Mouse (Mus musculus): ENCODE results near the gene Armc9. TPM values are rescaled to one million over a fixed set of nuclear protein-coding genes. Genes with fewer than 3 reads are reported as not detected.
A peak's percentile ranks its signal among the peaks of the same experiment; 100 is the strongest.

Gene Armc9
- polyA plus RNA-seq (2015; fragmentation: Nextera tagmentation; extraction: Ambion mirVana), result 30.2 and 33.6 TPM in 2 replicates

- Histone ChIP-seq H3K4me3 (peak within 1 kb of the TSS; percentile 75), H3K9me3 (replicated peaks) (no peaks in the 10 kb centered on the region), H3K27me3 (no peaks in the 10 kb centered on the region), H3K4me2 (peak within 1 kb of the TSS; percentile 78), H3K9ac (peak within 1 kb of the TSS; percentile 86), H3K4me1 (peaks cover 15% of the 10 kb centered on the region), H3K36me3 (ENCODE audit: poor library complexity, severe bottlenecking) (no peaks in the 10 kb centered on the region), H3K27ac (peak within 1 kb of the TSS; percentile 63)
- WGBS, result 4% methylated on average over 40 of the region's 40 CpGs
- ATAC-seq, result peak; percentile 100
Observed at GRCm38 (mm10) chr1:86154133-86154823, at the start of gene Armc9. Gene Armc9, plus strand, starts transcription at chr1:86154780.

DNA sequence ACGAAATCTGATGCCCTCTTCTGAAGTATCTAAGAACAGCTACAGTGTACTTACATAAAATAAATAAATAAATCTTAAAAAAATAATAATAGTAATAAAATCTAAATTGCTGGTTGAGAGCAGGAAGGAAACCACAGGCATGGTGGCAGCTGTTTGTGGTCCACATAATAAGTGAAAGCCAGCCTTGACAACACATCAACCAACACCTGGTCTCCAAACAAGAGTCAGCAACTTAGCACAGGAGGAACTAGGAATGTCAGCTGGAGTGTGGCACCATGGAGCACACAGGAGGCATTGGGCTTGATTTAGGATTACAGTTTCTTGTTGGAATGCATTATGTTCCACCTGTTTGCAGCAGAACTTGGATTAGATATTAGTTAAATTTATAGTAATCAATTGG, 49.5 kb upstream of the Armc9 start:
- no peak for ATAC-seq
- H3K4me3 ChIP-seq, result no peak overlapping the region
- no peak overlapping the region for H3K4me2 ChIP-seq
- H3K27ac ChIP-seq, result no peak overlapping the region
- H3K36me3 ChIP-seq (ENCODE audit: poor library complexity, severe bottlenecking), result peaks cover 15% of the 10 kb centered on the region
- no peaks in the 10 kb centered on the region for H3K4me1 ChIP-seq
- no peak overlapping the region for H3K9ac ChIP-seq
- no peaks in the 10 kb centered on the region for H3K9me3 ChIP-seq (replicated peaks)
- no peaks in the 10 kb centered on the region for H3K27me3 ChIP-seq
- 93% methylated on average over 1 of the region's 1 CpGs for WGBS

- Histone ChIP-seq H3K27me3 (no peaks in the 10 kb centered on the region), H3K27ac (no peak within 1 kb of the TSS), H3K4me3 (no peak within 1 kb of the TSS), H3K9me3 (replicated peaks) (no peaks in the 10 kb centered on the region), H3K36me3 (ENCODE audit: poor library complexity, severe bottlenecking) (peaks cover 4% of the 10 kb centered on the region), H3K9ac (no peak within 1 kb of the TSS), H3K4me1 (peaks cover 5% of the 10 kb centered on the region; the same call in 1 of the 2 replicates), H3K4me2 (no peak within 1 kb of the TSS)
- WGBS, result 43% methylated on average over 6 of the region's 6 CpGs
- ATAC-seq, result no peak
Observed at GRCm38 (mm10) chr1:86111779-86112178, 42.8 kb upstream of the Armc9 start, which contains the start of gene Htr2b. Gene Htr2b, minus strand, starts transcription at chr1:86111970.

- Histone ChIP-seq H3K27me3 (no peaks in the 10 kb centered on the region), H3K4me2 (no peak overlapping the region), H3K4me1 (peaks cover 5% of the 10 kb centered on the region; the same call in 1 of the 2 replicates), H3K36me3 (ENCODE audit: poor library complexity, severe bottlenecking) (peaks cover 24% of the 10 kb centered on the region), H3K4me3 (no peak overlapping the region), H3K27ac (no peak overlapping the region), H3K9me3 (replicated peaks) (no peaks in the 10 kb centered on the region), H3K9ac (no peak overlapping the region)
- ATAC-seq, result no peak
- 96% methylated on average over 3 of the region's 3 CpGs for WGBS
Observed at GRCm38 (mm10) chr1:86114141-86114540, 40.4 kb upstream of the Armc9 start.

DNA sequence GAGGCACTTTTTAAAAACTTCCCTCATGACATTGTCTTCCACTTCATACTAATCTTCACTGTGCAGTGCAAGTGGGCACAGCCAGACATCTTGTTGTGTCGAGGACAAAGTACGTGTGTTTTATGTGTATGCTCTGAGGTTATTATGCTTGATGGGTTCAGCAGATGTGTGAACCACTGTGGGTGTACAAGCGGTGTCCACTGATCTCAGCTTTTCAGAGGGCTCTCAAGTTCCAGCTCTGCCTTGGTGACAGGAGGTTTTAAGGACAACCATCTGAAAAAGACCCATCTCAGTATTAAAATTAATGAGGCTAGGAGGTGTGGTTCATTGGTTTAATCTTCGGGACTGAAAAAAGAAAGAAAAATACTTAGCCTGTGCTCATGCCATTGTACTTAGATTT, 35.0 kb upstream of the Armc9 start:
- H3K27ac ChIP-seq, result no peak overlapping the region
- no peak overlapping the region for H3K9ac ChIP-seq
- no peaks in the 10 kb centered on the region for H3K27me3 ChIP-seq
- WGBS, result 87% methylated on average over 4 of the region's 4 CpGs
- no peaks in the 10 kb centered on the region for H3K4me1 ChIP-seq
- H3K4me2 ChIP-seq, result no peak overlapping the region
- H3K4me3 ChIP-seq, result no peak overlapping the region
- ATAC-seq, result no peak
- no peaks in the 10 kb centered on the region for H3K9me3 ChIP-seq (replicated peaks)
- H3K36me3 ChIP-seq (ENCODE audit: poor library complexity, severe bottlenecking), result peaks cover 58% of the 10 kb centered on the region

DNA sequence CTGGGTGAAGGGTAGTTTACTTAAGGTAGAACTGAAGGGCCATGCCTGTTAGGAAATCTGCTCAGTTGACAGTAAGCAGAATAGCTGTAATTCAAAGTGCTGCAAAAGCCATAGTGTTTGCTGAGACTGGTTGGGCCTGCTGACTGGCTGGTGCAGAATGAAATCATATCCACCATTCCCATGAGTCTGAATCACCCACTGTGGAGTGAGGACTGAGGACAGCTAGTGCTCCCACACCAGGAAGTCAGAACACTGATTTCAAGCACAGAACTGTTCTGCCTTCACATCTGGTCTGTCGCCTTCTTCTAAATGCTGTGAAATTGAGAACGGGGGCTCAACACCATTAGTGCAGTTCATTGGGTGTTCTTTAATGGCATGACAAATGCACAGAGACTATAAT, 28.5 kb upstream of the Armc9 start:
- Histone ChIP-seq H3K9ac (no peak overlapping the region), H3K27me3 (no peaks in the 10 kb centered on the region), H3K27ac (no peak overlapping the region), H3K36me3 (ENCODE audit: poor library complexity, severe bottlenecking) (peaks cover 77% of the 10 kb centered on the region), H3K4me1 (no peaks in the 10 kb centered on the region), H3K4me3 (no peak overlapping the region), H3K9me3 (replicated peaks) (no peaks in the 10 kb centered on the region), H3K4me2 (no peak overlapping the region)
- 97% methylated on average over 2 of the region's 2 CpGs for WGBS
- no peak for ATAC-seq

GRCm38 (mm10) chr1:86133337-86133736, 21.2 kb upstream of the Armc9 start, which contains the start of gene Gm21972:
Gene Gm21972, plus strand, starts transcription at chr1:86133637.
- ATAC-seq, result no peak
- Histone ChIP-seq H3K9ac (no peak within 1 kb of the TSS), H3K36me3 (ENCODE audit: poor library complexity, severe bottlenecking) (peaks cover 83% of the 10 kb centered on the region), H3K4me2 (no peak within 1 kb of the TSS), H3K4me1 (no peaks in the 10 kb centered on the region), H3K9me3 (replicated peaks) (no peaks in the 10 kb centered on the region), H3K27me3 (no peaks in the 10 kb centered on the region), H3K27ac (no peak within 1 kb of the TSS), H3K4me3 (no peak within 1 kb of the TSS)
- 96% methylated on average over 4 of the region's 4 CpGs for WGBS

GRCm38 (mm10) chr1:86135315-86135714, 19.3 kb upstream of the Armc9 start:
- H3K4me1 ChIP-seq, result no peaks in the 10 kb centered on the region
- no peak overlapping the region for H3K4me2 ChIP-seq
- no peak for ATAC-seq
- H3K27me3 ChIP-seq, result no peaks in the 10 kb centered on the region
- no peak overlapping the region for H3K4me3 ChIP-seq
- 88% methylated on average over 6 of the region's 6 CpGs for WGBS
- peaks cover 83% of the 10 kb centered on the region for H3K36me3 ChIP-seq (ENCODE audit: poor library complexity, severe bottlenecking)
- H3K9me3 ChIP-seq (replicated peaks), result no peaks in the 10 kb centered on the region
- H3K27ac ChIP-seq, result no peak overlapping the region
- H3K9ac ChIP-seq, result no peak overlapping the region

- 90% methylated on average over 3 of the region's 3 CpGs for WGBS
- no peak overlapping the region for H3K9ac ChIP-seq
- no peak overlapping the region for H3K4me2 ChIP-seq
- no peaks in the 10 kb centered on the region for H3K4me1 ChIP-seq
- no peak overlapping the region for H3K27ac ChIP-seq
- H3K36me3 ChIP-seq (ENCODE audit: poor library complexity, severe bottlenecking), result peaks cover 54% of the 10 kb centered on the region
- no peak for ATAC-seq
- no peaks in the 10 kb centered on the region for H3K9me3 ChIP-seq (replicated peaks)
- H3K4me3 ChIP-seq, result no peak overlapping the region
- H3K27me3 ChIP-seq, result no peaks in the 10 kb centered on the region
Observed at GRCm38 (mm10) chr1:86141081-86141480, 13.5 kb upstream of the Armc9 start.

GRCm38 (mm10) chr1:86143165-86143564, 11.4 kb upstream of the Armc9 start:
- Histone ChIP-seq H3K4me1 (no peaks in the 10 kb centered on the region), H3K9ac (no peak overlapping the region), H3K27me3 (no peaks in the 10 kb centered on the region), H3K4me3 (no peak overlapping the region), H3K27ac (no peak overlapping the region), H3K9me3 (replicated peaks) (no peaks in the 10 kb centered on the region), H3K4me2 (no peak overlapping the region), H3K36me3 (ENCODE audit: poor library complexity, severe bottlenecking) (peaks cover 36% of the 10 kb centered on the region)
- WGBS, result 85% methylated on average over 4 of the region's 4 CpGs
- no peak for ATAC-seq

- H3K4me3 ChIP-seq, result no peak overlapping the region
- 76% methylated on average over 21 of the region's 21 CpGs for WGBS
- no peaks in the 10 kb centered on the region for H3K9me3 ChIP-seq (replicated peaks)
- H3K9ac ChIP-seq, result no peak overlapping the region
- H3K36me3 ChIP-seq (ENCODE audit: poor library complexity, severe bottlenecking), result peaks cover 25% of the 10 kb centered on the region
- no peak for ATAC-seq
- H3K27ac ChIP-seq, result no peak overlapping the region
- no peaks in the 10 kb centered on the region for H3K27me3 ChIP-seq
- no peak overlapping the region for H3K4me2 ChIP-seq
- no peaks in the 10 kb centered on the region for H3K4me1 ChIP-seq
Observed at GRCm38 (mm10) chr1:86144001-86144944, 10.3 kb upstream of the Armc9 start.

DNA sequence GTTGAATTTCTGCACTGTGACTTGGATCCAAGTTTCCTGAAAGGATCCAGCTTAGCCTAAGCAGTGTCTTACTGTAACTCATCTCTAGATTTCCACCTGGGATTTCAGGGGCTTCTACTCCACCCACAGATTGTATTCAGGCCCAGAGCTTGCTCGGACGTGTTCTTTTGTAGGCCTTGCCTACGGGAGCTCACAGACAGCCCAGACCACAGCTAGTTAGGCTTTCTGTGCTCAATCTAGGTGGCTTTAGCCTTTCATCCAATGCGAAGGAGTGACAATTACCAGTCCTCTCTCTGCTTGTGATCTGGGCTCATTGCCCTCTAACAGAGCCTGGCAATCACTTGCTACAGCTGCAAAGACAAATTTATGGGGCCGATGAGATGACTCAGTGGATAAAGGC, 8.3 kb upstream of the Armc9 start:
- peaks cover 8% of the 10 kb centered on the region; the same call in 1 of the 2 replicates for H3K36me3 ChIP-seq (ENCODE audit: poor library complexity, severe bottlenecking)
- no peak for ATAC-seq
- no peak overlapping the region for H3K27ac ChIP-seq
- no peaks in the 10 kb centered on the region for H3K4me1 ChIP-seq
- H3K9ac ChIP-seq, result no peak overlapping the region
- no peak overlapping the region for H3K4me2 ChIP-seq
- H3K4me3 ChIP-seq, result no peak overlapping the region
- no peaks in the 10 kb centered on the region for H3K27me3 ChIP-seq
- 91% methylated on average over 5 of the region's 5 CpGs for WGBS
- H3K9me3 ChIP-seq (replicated peaks), result no peaks in the 10 kb centered on the region
